Mouse (Mus musculus) lung, postnatal 36 days (tissue): ENCODE measurements around the gene Rad23a.
"Not testable (repeated sequence)": the region's sequence is repeated elsewhere in the genome, so short reads cannot be mapped to it uniquely, and the experiment has no call there.

ENCODE experiments used
- DNase-seq: peaks from one replicate; pipeline ENCODE4 v3.0.0; 2022; ENCODE audit warnings: mixed read lengths

Gene Rad23a

DNA sequence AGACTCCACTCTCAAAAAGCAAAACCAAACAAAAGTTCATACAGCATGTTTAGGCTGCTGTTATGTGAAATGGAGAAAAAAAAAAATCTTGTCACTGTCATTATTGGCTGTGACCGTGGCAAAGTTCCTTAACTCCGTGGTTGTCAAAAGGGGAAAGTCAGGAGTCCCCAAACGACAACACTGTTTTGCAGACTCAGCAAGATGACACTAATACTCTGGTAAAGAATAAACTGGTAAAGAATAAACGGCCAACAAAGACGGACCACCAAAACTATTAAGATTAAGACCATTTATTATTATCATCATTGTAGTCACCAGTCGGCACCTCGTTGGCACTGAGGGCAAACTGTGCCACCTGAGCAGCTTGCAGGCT is 604 bp downstream of the Rad23a start:
- no peak for DNase-seq

- DNase-seq, result no peak
These were observed 1.1 kb downstream of the Rad23a start for GRCm38 (mm10) chr8:84839411-84839810.

DNA sequence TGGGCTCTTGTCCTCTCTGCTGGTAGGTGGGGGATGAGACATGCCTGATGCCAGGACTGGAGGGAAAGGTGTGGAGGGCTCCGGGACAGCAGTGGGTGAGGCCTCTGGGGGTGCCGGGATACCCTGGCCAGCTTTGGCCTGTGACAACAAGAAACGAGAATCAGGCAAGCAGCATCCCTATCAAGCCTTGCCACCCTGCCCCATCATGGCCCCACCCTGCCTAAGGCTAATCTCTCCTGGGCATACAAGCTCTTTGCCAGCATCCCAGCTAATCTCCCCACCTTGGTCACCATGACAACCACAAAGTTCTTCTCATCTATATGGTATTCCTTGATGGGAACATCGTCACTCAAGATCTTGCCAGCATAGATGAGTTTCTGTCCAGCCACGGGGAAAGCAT is 2.0 kb downstream of the Rad23a start:
- DNase-seq, result no peak

GRCm38 (mm10) chr8:84837912-84838470 is 2.5 kb downstream of the Rad23a start:
- no peak for DNase-seq

DNA sequence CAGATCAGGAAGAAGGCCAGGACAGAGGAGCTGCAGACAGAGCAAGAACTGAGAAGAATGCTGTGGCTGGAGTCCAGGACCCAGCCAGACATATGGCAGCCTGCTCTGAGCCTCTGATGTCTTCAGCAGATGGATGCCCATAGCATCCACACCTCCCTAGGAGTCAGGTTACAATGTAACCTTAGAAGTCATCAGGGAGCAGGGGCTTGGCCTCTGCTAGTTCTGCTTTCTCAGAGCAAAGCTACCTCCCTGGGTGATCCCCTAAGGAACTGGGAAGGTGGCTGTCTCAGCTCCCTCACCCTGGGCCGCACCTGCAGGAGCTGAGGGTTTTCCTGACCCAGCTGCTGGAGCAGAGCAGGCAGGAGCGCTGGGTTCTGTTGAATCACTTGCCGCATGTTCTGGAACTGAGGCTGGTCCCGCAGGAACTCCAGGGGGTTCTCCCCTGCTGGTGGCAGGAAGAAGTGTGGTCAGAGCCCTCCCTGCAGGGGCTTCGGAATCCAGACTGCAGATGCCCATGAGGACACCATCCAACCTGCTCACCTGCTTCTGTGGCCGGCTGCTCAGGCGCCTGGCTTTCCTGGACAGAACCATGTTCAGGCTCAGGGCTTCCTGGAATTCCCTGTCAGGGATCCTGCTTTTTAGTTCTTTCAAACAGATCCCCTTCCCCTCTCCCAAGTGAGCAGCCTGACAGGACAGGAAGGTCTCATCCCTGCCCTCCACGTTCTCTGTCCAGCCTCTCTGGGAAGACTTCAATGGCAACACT is 3.1 kb downstream of the Rad23a start:
- no peak for DNase-seq

DNA sequence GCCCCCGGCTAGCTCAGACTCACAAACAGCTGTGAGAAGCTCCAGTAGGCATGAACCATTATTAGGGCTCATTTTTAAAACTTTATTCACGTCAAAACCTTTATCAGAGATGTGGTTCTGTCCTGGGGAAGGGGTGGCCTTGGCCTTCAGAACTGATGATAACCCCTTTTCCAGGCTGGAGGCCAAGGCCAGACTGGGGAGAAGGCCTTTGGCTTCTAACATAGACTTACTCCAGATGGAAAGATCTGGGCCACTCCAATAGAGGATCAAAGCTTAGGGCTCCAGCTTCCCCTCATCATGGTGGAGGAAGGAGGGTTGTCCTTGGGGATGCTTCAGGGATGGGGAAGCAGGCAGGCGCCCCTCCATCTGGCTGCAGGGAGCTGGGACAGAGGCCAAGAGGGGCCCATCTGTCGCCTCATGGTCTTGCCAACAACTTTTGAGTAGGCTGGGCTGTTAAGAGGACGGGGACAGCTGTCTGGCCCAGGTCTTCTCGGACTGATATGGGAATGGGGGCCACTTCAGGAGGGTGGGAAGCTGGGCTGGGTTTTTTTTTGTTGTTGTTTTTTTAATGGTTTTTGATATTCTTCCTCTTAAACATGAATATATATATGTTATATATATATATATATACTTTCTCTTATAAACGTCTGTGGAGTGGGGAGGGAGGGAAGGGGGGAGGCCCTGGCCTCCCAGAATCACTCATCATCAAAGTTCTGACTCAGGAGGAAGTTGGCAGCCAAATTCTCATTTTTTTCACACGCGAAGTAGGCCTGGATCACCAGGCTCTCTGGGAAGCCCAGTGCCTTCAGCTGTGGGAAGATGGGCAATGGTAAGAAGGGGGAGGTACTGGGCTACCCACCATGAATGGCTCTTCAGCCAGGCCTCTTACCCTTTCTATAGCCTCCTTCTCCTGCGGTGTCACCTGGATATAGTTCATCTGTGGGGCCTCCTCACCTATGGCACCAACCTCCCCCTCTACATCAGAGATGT is 5.3 kb downstream of the Rad23a start:
- DNase-seq, result no peak

DNA sequence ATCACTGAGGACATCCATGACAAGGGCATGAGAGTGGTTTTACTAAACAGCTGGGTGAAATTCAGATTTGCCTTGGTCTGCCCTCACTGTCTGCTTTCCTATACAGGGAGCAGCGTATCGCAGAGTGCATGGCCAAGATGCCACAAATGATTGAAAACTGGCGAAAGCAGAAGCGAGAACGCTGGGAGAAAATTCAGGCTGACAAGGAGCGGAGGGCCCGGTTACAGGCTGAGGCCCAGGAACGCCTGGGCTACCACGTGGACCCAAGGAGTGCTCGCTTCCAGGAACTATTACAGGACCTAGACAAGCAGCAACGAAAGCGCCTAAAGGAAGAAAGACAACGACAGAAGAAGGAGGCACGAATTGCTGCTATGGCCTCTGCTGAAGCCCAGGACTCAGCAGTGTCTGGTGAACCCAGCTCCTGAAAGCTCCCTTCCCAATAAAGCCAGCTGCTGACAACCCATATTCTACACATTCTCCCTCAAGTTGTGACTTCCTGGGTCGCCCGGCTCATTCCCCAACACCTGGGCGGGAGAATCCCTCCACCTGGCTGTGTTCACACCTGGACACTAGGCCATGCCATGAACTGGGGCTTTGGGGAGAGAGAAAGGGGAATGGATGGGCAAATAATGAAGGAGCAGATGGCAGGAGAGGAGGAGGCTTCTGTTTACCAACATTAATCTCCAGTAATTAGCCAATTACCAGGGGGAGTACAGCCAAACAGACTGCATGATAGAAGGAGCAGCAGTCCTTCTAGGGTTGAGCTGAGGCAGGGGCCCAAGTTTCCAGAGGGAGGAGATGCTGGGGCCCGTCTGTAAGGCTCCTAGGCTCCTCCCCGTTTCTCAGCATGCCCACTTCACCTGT is 6.2 kb downstream of the Rad23a start:
- DNase-seq, result no peak

GRCm38 (mm10) chr8:84832759-84833742 is 7.4 kb downstream of the Rad23a start:
- DNase-seq, result no peak

DNA sequence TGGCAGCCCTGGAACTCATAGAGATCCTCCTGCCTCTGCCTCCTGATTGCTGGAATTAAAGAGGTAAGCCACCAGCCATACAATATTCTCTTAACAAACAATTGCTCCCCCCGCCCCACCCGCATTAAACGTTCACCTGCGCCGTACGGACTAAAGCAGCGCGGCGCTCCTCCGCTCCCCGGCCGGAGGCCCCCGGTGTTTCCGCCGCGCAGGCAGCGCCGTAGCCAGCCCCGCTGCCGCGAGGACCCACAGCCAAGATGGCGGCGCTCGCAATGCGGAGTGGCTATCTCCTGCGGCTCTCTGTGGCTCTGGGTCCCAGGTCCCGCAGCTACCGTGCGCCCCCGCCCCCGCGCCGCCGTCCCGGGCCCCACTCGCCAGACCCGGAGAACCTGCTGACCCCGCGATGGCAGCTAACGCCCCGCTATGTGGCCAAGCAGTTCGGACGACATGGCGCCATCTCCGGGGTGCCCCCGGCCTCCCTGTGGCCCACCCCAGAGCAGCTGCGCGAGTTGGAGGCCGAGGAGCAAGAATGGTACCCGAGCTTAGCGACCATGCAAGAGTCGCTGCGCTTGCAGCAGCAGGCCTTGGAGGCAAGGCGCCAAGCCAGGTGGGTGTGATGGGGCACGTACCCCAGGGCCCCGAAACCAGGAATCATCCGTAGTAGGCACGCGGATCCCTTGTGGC is 8.3 kb downstream of the Rad23a start:
- DNase-seq, result peak; percentile 81

DNA sequence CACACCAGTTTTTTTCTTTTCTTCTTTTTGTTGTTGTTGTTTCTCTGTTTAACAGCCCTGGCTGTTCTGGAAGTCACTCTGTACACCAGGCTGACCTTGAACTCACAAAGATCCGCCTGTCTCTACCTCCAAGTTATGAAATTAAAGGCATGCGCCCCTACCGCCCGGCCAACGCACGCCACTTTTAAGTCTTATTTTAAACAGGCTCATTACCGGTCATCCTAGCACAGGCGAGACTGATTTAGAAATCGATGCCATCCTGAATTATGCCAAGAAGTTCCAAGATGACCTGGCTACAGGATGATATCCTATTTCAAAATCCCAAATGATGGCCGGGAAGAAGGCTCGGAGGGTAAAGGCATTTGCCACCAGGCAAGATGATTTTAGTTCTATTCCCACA is 9.0 kb downstream of the Rad23a start, which contains the start of gene Gadd45gip1:
Gene Gadd45gip1 (plus strand): TSS at position 33 of the 400 bp plus-strand sequence.
- peak; percentile 74 for DNase-seq

DNA sequence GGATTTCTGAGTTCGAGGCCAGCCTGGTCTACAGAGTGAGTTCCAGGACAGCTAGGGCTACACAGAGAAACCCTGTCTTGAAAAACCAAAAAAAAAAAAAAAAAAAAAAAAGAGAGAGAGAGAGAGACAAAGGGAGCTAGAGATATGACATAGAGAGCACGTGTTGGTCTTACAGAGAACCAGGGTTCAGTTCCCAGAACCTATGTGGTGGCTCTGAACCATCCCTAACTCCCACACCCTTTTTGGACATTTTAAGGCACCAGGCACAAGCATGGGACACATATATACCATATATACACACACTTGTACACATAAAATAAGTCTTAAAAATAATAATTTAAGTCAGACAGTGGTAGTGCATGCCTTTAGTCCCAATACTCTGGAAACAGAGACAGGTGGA is 13.9 kb downstream of the Rad23a start:
- DNase-seq, result not testable (repeated sequence)

GRCm38 (mm10) chr8:84825636-84826035 is 14.8 kb downstream of the Rad23a start:
- DNase-seq, result peak; percentile 40

DNA sequence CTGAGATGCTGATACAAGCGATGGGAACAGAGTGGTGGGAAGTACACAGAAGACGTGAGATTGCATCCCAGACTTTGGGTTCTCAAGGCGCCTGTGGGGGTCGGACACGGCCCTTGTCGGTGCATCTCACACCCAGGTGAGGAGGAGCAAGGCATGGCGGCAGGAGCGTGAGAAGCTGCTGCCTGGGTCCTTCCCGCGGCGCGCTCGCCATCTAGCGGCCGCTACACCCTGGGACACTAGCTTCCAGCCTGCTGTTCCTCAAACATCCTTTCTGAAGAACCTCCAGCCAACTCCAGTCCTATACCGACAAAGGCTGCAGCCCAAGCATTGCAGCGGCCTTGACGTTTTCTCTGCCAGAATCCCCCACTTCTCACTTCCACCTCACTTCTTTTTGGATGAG is 16.8 kb downstream of the Rad23a start:
- DNase-seq, result peak; percentile 67

- DNase-seq, result no peak
These were observed 17.7 kb downstream of the Rad23a start, which contains the start of gene Dand5 for GRCm38 (mm10) chr8:84822723-84823122. Gene Dand5, minus strand, starts transcription at chr8:84822823.

GRCm38 (mm10) chr8:84816117-84816516 is 24.3 kb downstream of the Rad23a start:
- no peak for DNase-seq

GRCm38 (mm10) chr8:84815547-84815946 is 24.9 kb downstream of the Rad23a start:
- peak; percentile 97 for DNase-seq

GRCm38 (mm10) chr8:84814555-84815441 is 25.7 kb downstream of the Rad23a start:
- DNase-seq, result no peak

GRCm38 (mm10) chr8:84814240-84814554 is 26.3 kb downstream of the Rad23a start:
- DNase-seq, result no peak

DNA sequence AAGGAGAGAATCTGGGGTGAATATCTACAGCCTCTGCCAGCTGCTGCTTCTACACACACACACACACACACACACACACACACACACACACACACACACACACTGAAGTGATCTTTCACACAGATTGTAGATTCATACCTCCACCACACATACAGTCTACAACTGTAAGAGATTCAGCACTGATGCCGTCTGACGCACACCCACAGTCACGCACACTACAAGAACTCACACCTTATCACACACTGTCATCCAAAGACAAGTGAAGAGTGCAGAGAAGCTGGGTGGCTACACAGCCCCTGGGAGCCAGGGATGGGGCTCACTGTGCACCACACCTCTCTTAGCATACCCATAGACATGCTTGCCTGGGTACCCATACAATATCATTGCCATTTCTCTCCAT is 26.6 kb downstream of the Rad23a start:
- no peak for DNase-seq

GRCm38 (mm10) chr8:84813059-84813458 is 27.4 kb downstream of the Rad23a start:
- peak; percentile 90 for DNase-seq
